ENCODE assay signal across 19 mouse cellular contexts in genomic region chr2:59533504-59533903, GRCm38 (mm10). TPM values are rescaled to one million over a fixed set of nuclear protein-coding genes. Genes with fewer than 3 reads are reported as not detected.
A peak's percentile ranks its signal among the peaks of the same experiment; 100 is the strongest.
DNase-seq lines count a peak whose midpoint lies in the region; ATAC-seq and TF ChIP-seq lines count a peak whose summit lies in the region.
"Had no signal": no experiment of that assay in that cellular context is flagged by ENCODE, and none has a peak within 500 bp of the region (broad histone marks: within the 10 kb centered on the region; RNA-seq: fewer than 3 reads in every experiment).

No protein-coding gene starts in this region.

- TF ChIP-seq CTCF in kidney, postnatal 0 days (IDR thresholded peaks at IDR 0.05; ENCODE audit: low read depth) = no peak

- H3K36me3 ChIP-seq in kidney, postnatal 0 days (ENCODE audit: insufficient read depth, low read length) = no peaks in the 10 kb centered on the region
- H3K36me3 ChIP-seq: hindbrain, embryonic 10.5 days; midbrain, embryonic 10.5 days; neural tube, embryonic 13.5 days; stomach, embryonic 15.5 days had no signal

- 0 out of 2 replicates have a peak, but pooled peaks have one; percentile 27 for ATAC-seq in kidney, postnatal 0 days (replicated peaks; ENCODE audit: low FRiP score, low read depth)

- DNase-seq in cerebellum, adult 11 months = peak; percentile 22
- no peak for DNase-seq in cerebellum, postnatal 4 days (ENCODE audit: low spot score in 2 of 2)
- no peak for DNase-seq in kidney, postnatal 0 days (ENCODE audit: low spot score)
- DNase-seq in kidney, postnatal 10 days = no peak
- peak; percentile 31 for DNase-seq in right cerebral cortex, adult 2 months (ENCODE audit: low spot score in 2 of 2)
- DNase-seq in right cerebral cortex, postnatal 4 days = no peak
- no peak for DNase-seq in spleen, adult 12 weeks (ENCODE audit: low spot score)
- DNase-seq in urinary bladder, postnatal 4 days (ENCODE audit: low spot score in 2 of 2) = no peak
- DNase-seq: gastrocnemius, postnatal 14 days; lung, postnatal 36 days had no signal

- WGBS in kidney, postnatal 0 days = 77% methylated on average over 10 of the region's 10 CpGs

- no peaks in the 10 kb centered on the region for H3K27me3 ChIP-seq in kidney, postnatal 0 days (ENCODE audit: insufficient read depth, low read length)
- H3K27me3 ChIP-seq: CH12.LX; neural tube, embryonic 13.5 days; stomach, embryonic 15.5 days had no signal

- H3K9ac ChIP-seq in kidney, postnatal 0 days (ENCODE audit: low read depth, low read length) = no peak overlapping the region
- H3K9ac ChIP-seq: neural tube, embryonic 13.5 days; stomach, embryonic 15.5 days had no signal

- no peaks in the 10 kb centered on the region for H3K9me3 ChIP-seq in kidney, postnatal 0 days (replicated peaks; ENCODE audit: low read length)
- H3K9me3 ChIP-seq: hindbrain, embryonic 10.5 days; midbrain, embryonic 10.5 days; neural tube, embryonic 13.5 days; stomach, embryonic 15.5 days had no signal

- no peak overlapping the region for H3K4me3 ChIP-seq in kidney, postnatal 0 days (replicated peaks; ENCODE audit: low read depth, low read length)
- H3K4me3 ChIP-seq: hindbrain, embryonic 10.5 days; left cerebral cortex, adult 2 months; midbrain, embryonic 10.5 days; neural tube, embryonic 13.5 days; stomach, embryonic 15.5 days had no signal

- H3K27ac ChIP-seq in kidney, postnatal 0 days = no peak overlapping the region
- H3K27ac ChIP-seq: hindbrain, embryonic 10.5 days; left cerebral cortex, adult 2 months; midbrain, embryonic 10.5 days; neural tube, embryonic 13.5 days; stomach, embryonic 15.5 days had no signal

- no peak overlapping the region for H3K4me2 ChIP-seq in kidney, postnatal 0 days (ENCODE audit: low read length)
- H3K4me2 ChIP-seq: neural tube, embryonic 13.5 days; stomach, embryonic 15.5 days had no signal

- no peaks in the 10 kb centered on the region; the same call in 1 of the 2 replicates for H3K4me1 ChIP-seq in kidney, postnatal 0 days (replicated peaks; ENCODE audit: insufficient read depth, low read length)

RNA-seq across cellular contexts. Expression of gene Dapl1, which starts 49.1 kb away (rescaled TPM):
- polyA plus RNA-seq in kidney, postnatal 0 days (2015; fragmentation: Nextera tagmentation; extraction: Ambion mirVana) = 9.7 and 13.0 TPM in 2 replicates
- polyA plus RNA-seq: intestine, embryonic 14.5 days; liver, embryonic 16.5 days; neural tube, embryonic 13.5 days; small intestine, adult 2 months had no signal

Comparison
In these comparisons a context has a peak if more than half of its experiments do, and no peak if none do; other contexts are left out.
1. DNase-seq: peak in cerebellum, adult 11 months (single experiment) and right cerebral cortex, adult 2 months (2 of 2); none in cerebellum, postnatal 4 days (0 of 2), kidney, postnatal 0 days (single experiment), kidney, postnatal 10 days (single experiment), right cerebral cortex, postnatal 4 days (single experiment), spleen, adult 12 weeks (single experiment) and urinary bladder, postnatal 4 days (0 of 2).